Mouse (Mus musculus) heart, adult 9 months (tissue): Measurements from ENCODE around the gene Hbp1.

Source experiments
- DNase-seq, 2 experiments: peaks; one replicate each; pipeline ENCODE4 v3.0.0; 2022; ENCODE audit warnings: low spot score in 2 of 2

The Hbp1 gene

GRCm38 (mm10) chr12:31905696-31906551, 44.4 kb downstream of the Hbp1 start:
- no peak for DNase-seq

GRCm38 (mm10) chr12:31900391-31900914, 49.9 kb downstream of the Hbp1 start:
- no peak for DNase-seq

DNA sequence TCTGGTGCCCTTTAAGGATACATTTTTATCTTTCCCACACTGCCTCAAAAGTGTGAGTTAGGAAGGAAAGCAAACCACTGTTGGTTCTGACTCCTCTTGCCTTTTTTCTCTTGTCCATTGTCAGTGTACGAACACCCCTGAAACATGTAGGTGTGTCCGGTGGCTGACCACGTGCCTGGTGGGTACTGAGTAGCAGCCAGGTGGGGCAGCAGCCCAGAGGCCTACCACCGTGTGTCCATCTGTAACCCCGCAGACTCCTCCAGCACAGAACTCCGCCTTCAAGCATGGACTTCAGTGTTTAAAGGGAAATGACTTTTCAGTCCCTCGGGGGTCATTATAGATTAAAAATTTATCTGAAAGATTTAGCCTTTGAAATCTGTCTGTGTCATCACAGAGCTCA, 52.9 kb downstream of the Hbp1 start:
- DNase-seq = no peak

- no peak for DNase-seq
Observed at GRCm38 (mm10) chr12:31896986-31897385, 53.3 kb downstream of the Hbp1 start.

DNA sequence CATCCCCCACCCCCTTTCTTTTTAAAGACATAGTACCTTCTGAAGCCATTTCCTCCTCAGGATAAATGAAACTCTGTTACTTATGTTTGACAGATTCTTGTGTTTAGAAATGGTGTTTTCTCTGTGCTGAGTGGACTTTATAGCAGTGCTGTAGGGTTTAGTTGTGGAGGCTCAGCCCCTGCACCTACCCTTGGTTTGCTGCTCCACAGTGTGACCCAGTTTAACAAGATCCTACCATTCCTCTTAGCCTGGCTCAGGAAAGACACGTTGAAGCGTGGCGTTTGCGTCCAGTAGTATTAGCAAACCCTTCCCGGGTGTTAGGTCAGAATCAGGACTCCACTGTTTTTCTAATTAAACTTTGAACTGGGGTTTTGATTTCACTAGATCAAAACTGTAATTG, 54.0 kb downstream of the Hbp1 start:
- DNase-seq = no peak

GRCm38 (mm10) chr12:31895888-31896287, 54.4 kb downstream of the Hbp1 start:
- no peak for DNase-seq

DNA sequence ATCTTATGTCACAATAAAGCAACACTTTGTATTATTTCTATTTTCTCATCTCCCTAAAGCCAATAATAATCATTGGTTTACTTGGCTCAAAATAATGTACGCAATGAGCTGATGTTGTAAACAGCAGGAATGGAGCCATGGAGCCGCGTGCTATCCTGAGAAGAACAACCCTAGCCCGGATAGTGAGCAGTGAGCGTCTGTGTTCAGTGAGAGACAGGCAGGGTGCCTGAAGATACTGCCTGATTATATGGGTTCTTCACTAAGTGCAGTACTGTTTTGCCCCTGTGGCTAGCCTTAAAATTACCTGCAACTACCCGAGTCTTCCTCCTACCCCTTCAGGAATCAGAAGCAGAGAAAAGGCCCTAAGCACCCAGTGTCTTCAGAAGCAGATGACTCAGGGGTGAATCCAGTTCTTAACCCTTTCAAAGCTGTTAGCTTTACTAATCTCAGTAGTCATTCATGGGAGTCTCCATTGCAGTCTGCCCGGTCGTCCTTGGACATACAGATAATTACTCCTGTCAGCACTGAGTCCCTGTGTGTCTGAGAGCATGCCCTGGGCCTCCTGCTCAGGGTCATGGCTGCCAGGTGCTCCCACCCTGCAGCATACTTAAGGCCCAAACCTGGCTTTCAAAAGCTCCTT, 55.1 kb downstream of the Hbp1 start:
- no peak for DNase-seq

GRCm38 (mm10) chr12:31892771-31893170, 57.6 kb downstream of the Hbp1 start:
- no peak for DNase-seq

- DNase-seq = no peak
Observed at GRCm38 (mm10) chr12:31892079-31892478, 58.3 kb downstream of the Hbp1 start.

- DNase-seq = no peak
Observed at GRCm38 (mm10) chr12:31890685-31891084, 59.6 kb downstream of the Hbp1 start.

- no peak for DNase-seq
Observed at GRCm38 (mm10) chr12:31885844-31886606, 64.3 kb downstream of the Hbp1 start.

DNA sequence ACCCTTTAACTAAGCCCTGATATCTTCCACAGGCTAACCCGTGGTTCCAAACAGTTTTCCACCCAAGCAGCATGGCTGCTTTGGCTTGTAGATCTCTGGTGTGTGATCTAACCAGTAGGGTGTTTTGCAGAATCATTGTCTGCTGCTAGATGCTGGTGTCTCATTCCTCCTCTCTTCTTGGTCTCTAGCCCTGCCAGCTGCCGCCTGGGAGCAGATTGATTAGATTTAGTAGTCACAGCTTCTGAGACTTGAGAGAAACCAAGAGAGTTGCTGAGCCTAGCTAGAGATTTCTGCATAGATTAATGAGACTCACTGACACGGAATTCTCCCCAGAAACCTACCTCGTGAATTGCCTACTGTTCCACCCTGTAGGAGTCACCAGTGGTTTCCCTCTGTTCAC, 65.3 kb downstream of the Hbp1 start:
- DNase-seq = no peak

- DNase-seq = no peak
Observed at GRCm38 (mm10) chr12:31884365-31884764, 66.0 kb downstream of the Hbp1 start.

GRCm38 (mm10) chr12:31882736-31883135, 67.6 kb downstream of the Hbp1 start:
- DNase-seq = no peak

- DNase-seq = no peak
Observed at GRCm38 (mm10) chr12:31876775-31877174, 73.6 kb downstream of the Hbp1 start.
